Mouse (Mus musculus): ENCODE measurements around the gene Mblac2. TPM values are rescaled to one million over a fixed set of nuclear protein-coding genes. Genes with fewer than 3 reads are reported as not detected.

The Mblac2 gene
- polyA plus RNA-seq, 1 experiment from 2014 or later: 10.3 TPM

DNA sequence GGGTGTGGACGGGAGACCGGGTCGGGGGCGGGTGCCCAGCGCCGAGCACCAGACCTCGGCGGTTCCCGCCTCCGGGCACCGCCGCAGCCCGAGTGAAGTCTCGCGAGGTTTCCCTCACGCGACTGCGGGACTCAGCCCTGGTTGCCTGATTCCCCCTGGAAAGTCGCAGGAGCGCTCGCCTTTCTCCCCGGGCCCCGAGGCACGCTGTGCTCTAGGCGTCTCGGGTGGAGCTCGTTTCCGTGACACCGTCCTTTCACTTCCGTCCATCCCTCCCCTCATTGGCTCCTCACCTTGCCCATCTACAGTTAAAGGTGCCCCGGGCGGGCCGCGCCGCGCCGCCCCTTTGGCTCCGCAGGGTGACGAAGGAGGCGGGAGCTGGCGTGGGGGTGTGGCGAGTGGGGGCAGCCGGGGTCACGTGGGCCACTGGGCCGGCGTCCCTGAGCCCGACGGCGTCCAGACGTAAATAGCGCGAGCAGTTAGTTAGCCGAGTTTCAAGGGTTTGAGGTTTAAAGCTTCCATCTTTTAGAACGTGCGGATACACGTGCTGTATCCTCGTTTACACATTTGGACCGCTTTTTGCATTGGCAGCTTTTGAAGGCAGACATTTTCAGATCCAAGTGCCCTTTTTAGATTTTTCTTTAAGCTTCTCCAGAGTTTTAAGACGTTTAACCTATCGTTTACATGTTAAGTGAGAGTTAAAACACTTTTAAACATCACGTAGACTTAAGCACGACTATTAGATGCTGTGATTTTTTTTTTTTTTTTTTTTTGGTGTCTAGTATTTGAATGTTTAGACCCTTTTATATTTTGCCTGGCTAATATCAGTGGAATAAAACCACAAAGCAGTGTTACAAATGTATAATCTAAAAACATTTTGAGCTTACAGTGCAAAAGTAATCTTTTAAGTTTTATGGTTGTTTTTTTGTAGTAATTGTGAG, 72.5 kb downstream of the Mblac2 start:
- Histone ChIP-seq H3K9me3 (ENCODE audit: control insufficient read depth, low read length) (no peaks in the 10 kb centered on the region), H3K4me1 (ENCODE audit: control insufficient read depth in 2 of 2, insufficient read depth in 2 of 2, low read length in 2 of 2) (peaks cover 3 to 12% of the 10 kb centered on the region in 2 experiments), H3K9ac (ENCODE audit: low read length) (peak overlapping the region; percentile 94), H3K36me3 (ENCODE audit: control insufficient read depth, insufficient read depth, low read length) (peaks cover 31% of the 10 kb centered on the region), H3K4me2 (ENCODE audit: low read length) (peak overlapping the region; percentile 68), H3K4me3 (ENCODE audit: control insufficient read depth in 1 of 2, insufficient read depth in 1 of 2, low read depth in 1 of 2, low read length in 2 of 2) (peak overlapping the region; percentile 75 to 92), H3K27me3 (ENCODE audit: control insufficient read depth, insufficient read depth, low read length) (no peaks in the 10 kb centered on the region), H3K27ac (replicated peaks in 1 of 2; ENCODE audit: control insufficient read depth in 1 of 2, insufficient read depth in 1 of 2, low read depth in 2 of 2, low read length in 2 of 2) (peak overlapping the region; percentile 98)
- ATAC-seq (ENCODE audit: insufficient number of reproducible peaks, insufficient read depth, low FRiP score, low read depth): peak; percentile 99
- WGBS: under 1% methylated on average over 61 of the region's 62 CpGs

DNA sequence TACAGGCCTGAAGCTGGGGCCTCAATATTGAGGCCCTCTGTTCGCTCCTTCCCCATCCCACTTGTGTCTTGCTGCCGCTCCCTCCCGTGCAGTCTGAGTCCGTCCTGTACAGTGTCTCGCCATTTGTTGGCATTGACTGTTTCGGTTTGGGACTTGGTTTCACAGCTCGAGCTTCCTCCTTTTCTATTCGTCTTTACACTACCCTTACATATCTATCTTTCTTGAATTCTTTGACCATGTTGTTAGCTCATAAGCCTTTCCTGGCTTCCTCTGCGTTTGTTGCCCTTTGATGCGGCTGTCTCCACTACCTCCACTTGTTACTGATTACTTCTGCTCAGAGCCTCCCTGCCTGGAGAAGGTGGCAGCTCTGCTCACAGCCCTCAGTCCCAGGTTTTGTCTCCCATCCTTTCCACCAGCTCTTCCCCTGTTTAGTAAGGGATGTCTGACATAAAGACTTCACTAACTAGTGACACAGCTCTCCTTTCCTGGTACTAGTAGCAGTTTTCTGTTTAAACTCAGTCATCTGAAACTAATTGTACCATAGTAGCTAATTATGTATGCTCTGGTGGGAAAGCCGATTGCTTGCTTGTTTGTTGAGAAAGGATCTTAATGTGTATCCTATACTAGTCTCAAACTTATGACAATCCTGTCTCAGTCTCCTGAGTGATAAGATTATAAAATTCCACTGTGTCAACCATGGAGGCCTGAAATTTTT, 74.8 kb downstream of the Mblac2 start:
- Histone ChIP-seq H3K36me3 (ENCODE audit: control insufficient read depth, insufficient read depth, low read length) (peaks cover 46% of the 10 kb centered on the region), H3K4me3 (ENCODE audit: control insufficient read depth in 1 of 2, insufficient read depth in 1 of 2, low read depth in 1 of 2, low read length in 2 of 2) (no peak overlapping the region), H3K27me3 (ENCODE audit: control insufficient read depth, insufficient read depth, low read length) (no peaks in the 10 kb centered on the region), H3K9ac (ENCODE audit: low read length) (no peak overlapping the region), H3K4me2 (ENCODE audit: low read length) (no peak overlapping the region), H3K9me3 (ENCODE audit: control insufficient read depth, low read length) (no peaks in the 10 kb centered on the region), H3K4me1 (ENCODE audit: control insufficient read depth in 2 of 2, insufficient read depth in 2 of 2, low read length in 2 of 2) (peaks cover 3 to 12% of the 10 kb centered on the region in 2 experiments), H3K27ac (replicated peaks in 1 of 2; ENCODE audit: control insufficient read depth in 1 of 2, insufficient read depth in 1 of 2, low read depth in 2 of 2, low read length in 2 of 2) (no peak overlapping the region)
- ATAC-seq (ENCODE audit: insufficient number of reproducible peaks, insufficient read depth, low FRiP score, low read depth): no peak
- WGBS: 63% methylated on average over 11 of the region's 11 CpGs

GRCm38 (mm10) chr13:81790160-81790559, 79.0 kb downstream of the Mblac2 start:
- Histone ChIP-seq H3K27ac (replicated peaks in 1 of 2; ENCODE audit: control insufficient read depth in 1 of 2, insufficient read depth in 1 of 2, low read depth in 2 of 2, low read length in 2 of 2) (no peak overlapping the region), H3K9ac (ENCODE audit: low read length) (no peak overlapping the region), H3K27me3 (ENCODE audit: control insufficient read depth, insufficient read depth, low read length) (no peaks in the 10 kb centered on the region), H3K4me3 (ENCODE audit: control insufficient read depth in 1 of 2, insufficient read depth in 1 of 2, low read depth in 1 of 2, low read length in 2 of 2) (no peak overlapping the region), H3K4me1 (ENCODE audit: control insufficient read depth in 2 of 2, insufficient read depth in 2 of 2, low read length in 2 of 2) (peaks cover 0 to 8% of the 10 kb centered on the region in 2 experiments; a peak in 1 of 4 replicates), H3K36me3 (ENCODE audit: control insufficient read depth, insufficient read depth, low read length) (peaks cover 61% of the 10 kb centered on the region), H3K4me2 (ENCODE audit: low read length) (no peak overlapping the region), H3K9me3 (ENCODE audit: control insufficient read depth, low read length) (no peaks in the 10 kb centered on the region)
- no peak for ATAC-seq (ENCODE audit: insufficient number of reproducible peaks, insufficient read depth, low FRiP score, low read depth)
- 87% methylated on average over 8 of the region's 8 CpGs for WGBS

DNA sequence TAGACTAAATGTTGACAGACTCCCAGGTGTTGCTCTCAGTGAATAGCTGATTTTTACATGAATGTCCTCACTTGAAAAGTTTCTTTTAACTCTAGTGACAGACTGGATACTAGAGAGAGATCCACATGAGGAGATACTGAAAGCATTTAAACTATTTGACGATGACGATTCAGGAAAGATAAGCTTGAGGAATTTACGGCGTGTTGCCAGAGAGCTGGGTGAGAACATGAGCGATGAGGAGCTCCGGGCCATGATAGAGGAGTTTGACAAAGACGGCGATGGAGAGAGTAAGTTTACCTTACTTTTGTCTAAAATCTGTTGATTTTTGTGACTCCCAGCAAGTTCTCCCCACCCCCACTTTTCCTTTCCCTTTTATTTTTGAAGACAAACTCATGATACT, 80.7 kb downstream of the Mblac2 start:
- H3K4me2 ChIP-seq (ENCODE audit: low read length): no peak overlapping the region
- H3K4me1 ChIP-seq (ENCODE audit: control insufficient read depth in 2 of 2, insufficient read depth in 2 of 2, low read length in 2 of 2): peaks cover 0 to 8% of the 10 kb centered on the region in 2 experiments; a peak in 1 of 4 replicates
- H3K4me3 ChIP-seq (ENCODE audit: control insufficient read depth in 1 of 2, insufficient read depth in 1 of 2, low read depth in 1 of 2, low read length in 2 of 2): no peak overlapping the region
- WGBS: 17% methylated on average over 8 of the region's 8 CpGs
- no peaks in the 10 kb centered on the region for H3K9me3 ChIP-seq (ENCODE audit: control insufficient read depth, low read length)
- no peak overlapping the region for H3K27ac ChIP-seq (replicated peaks in 1 of 2; ENCODE audit: control insufficient read depth in 1 of 2, insufficient read depth in 1 of 2, low read depth in 2 of 2, low read length in 2 of 2)
- peaks cover 51% of the 10 kb centered on the region for H3K36me3 ChIP-seq (ENCODE audit: control insufficient read depth, insufficient read depth, low read length)
- no peaks in the 10 kb centered on the region for H3K27me3 ChIP-seq (ENCODE audit: control insufficient read depth, insufficient read depth, low read length)
- no peak for ATAC-seq (ENCODE audit: insufficient number of reproducible peaks, insufficient read depth, low FRiP score, low read depth)
- H3K9ac ChIP-seq (ENCODE audit: low read length): no peak overlapping the region

DNA sequence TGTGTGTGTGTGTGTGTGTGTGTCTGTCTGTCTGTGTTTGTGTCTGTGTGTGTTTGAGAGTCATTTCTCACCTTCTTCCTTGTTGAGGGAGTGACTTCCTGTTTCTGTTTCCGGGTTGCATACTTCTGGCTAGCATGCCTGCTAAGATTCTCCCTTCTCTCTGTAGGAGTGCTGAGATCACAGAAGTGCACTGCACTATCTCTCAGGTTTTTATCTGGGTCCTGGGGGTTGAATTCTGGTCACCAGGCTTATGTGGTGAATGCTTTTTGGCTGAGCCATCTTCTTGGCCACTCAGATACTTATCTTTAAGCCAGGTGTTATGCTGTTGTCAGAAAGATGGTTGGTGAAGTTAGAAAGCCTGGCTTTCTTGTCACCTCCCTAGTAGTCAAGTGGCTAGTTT, 82.7 kb downstream of the Mblac2 start:
- Histone ChIP-seq H3K4me3 (ENCODE audit: control insufficient read depth in 1 of 2, insufficient read depth in 1 of 2, low read depth in 1 of 2, low read length in 2 of 2) (no peak overlapping the region), H3K4me2 (ENCODE audit: low read length) (no peak overlapping the region), H3K36me3 (ENCODE audit: control insufficient read depth, insufficient read depth, low read length) (peaks cover 39% of the 10 kb centered on the region), H3K4me1 (ENCODE audit: control insufficient read depth in 2 of 2, insufficient read depth in 2 of 2, low read length in 2 of 2) (peaks cover 0 to 8% of the 10 kb centered on the region in 2 experiments; a peak in 1 of 4 replicates), H3K27me3 (ENCODE audit: control insufficient read depth, insufficient read depth, low read length) (no peaks in the 10 kb centered on the region), H3K9me3 (ENCODE audit: control insufficient read depth, low read length) (no peaks in the 10 kb centered on the region), H3K27ac (replicated peaks in 1 of 2; ENCODE audit: control insufficient read depth in 1 of 2, insufficient read depth in 1 of 2, low read depth in 2 of 2, low read length in 2 of 2) (no peak overlapping the region), H3K9ac (ENCODE audit: low read length) (no peak overlapping the region)
- 11% methylated on average over 1 of the region's 1 CpGs for WGBS
- no peak for ATAC-seq (ENCODE audit: insufficient number of reproducible peaks, insufficient read depth, low FRiP score, low read depth)

- ATAC-seq (ENCODE audit: insufficient number of reproducible peaks, insufficient read depth, low FRiP score, low read depth): no peak
- peak overlapping the region; percentile 40 for H3K4me2 ChIP-seq (ENCODE audit: low read length)
- WGBS: 31% methylated on average over 3 of the region's 3 CpGs
These were observed 90.0 kb downstream of the Mblac2 start for GRCm38 (mm10) chr13:81801121-81801520.

More at GRCm38 (mm10) chr13:81801121-81801520, 90.0 kb downstream of the Mblac2 start:
- H3K4me1 ChIP-seq (ENCODE audit: control insufficient read depth in 2 of 2, insufficient read depth in 2 of 2, low read length in 2 of 2): peaks cover 0 to 3% of the 10 kb centered on the region in 2 experiments; a peak in 1 of 4 replicates
- H3K27me3 ChIP-seq (ENCODE audit: control insufficient read depth, insufficient read depth, low read length): no peaks in the 10 kb centered on the region
- no peaks in the 10 kb centered on the region for H3K9me3 ChIP-seq (ENCODE audit: control insufficient read depth, low read length)
- H3K27ac ChIP-seq (replicated peaks in 1 of 2; ENCODE audit: control insufficient read depth in 1 of 2, insufficient read depth in 1 of 2, low read depth in 2 of 2, low read length in 2 of 2): no peak overlapping the region
- no peak overlapping the region for H3K9ac ChIP-seq (ENCODE audit: low read length)
- no peak overlapping the region for H3K4me3 ChIP-seq (ENCODE audit: control insufficient read depth in 1 of 2, insufficient read depth in 1 of 2, low read depth in 1 of 2, low read length in 2 of 2)
- peaks cover 6% of the 10 kb centered on the region; the same call in 1 of the 2 replicates for H3K36me3 ChIP-seq (ENCODE audit: control insufficient read depth, insufficient read depth, low read length)

Measured in heart, embryonic 14.5 days (tissue).